Mouse (Mus musculus) lung, postnatal 0 days (tissue): ENCODE results near the gene Zfp658. TPM values are rescaled to one million over a fixed set of nuclear protein-coding genes. Genes with fewer than 3 reads are reported as not detected.
A peak's percentile ranks its signal among the peaks of the same experiment; 100 is the strongest.

ENCODE experiments used
- ATAC-seq: fragments of 200-750 bp; cut with Nextera tagmentation; 2 replicates; pipeline ENCODE4 v1.8.0; 2017; ENCODE audit warnings: moderate library complexity
- DNase-seq: peaks from one replicate; pipeline ENCODE4 v3.0.0-alpha.2; 2016; ENCODE audit warnings: low spot score
- H3K27ac ChIP-seq: fragments of 300-500 bp; sonication (generic); 2 replicates; pipeline ENCODE4 v1.5.1; 2014; ENCODE audit warnings: antibody characterized with exemption, mild to moderate bottlenecking, low read length, mixed read lengths
- H3K27me3 ChIP-seq: fragments of 300-500 bp; sonication (generic); replicated peaks from 2 replicates; pipeline ENCODE4 v1.6.1; 2014; ENCODE audit warnings: low read length, mixed read lengths; ENCODE audit not compliant: insufficient read depth
- H3K36me3 ChIP-seq: fragments of 300-500 bp; sonication (generic); 2 replicates; pipeline ENCODE4 v1.6.1; 2014; ENCODE audit warnings: low read length, mixed read lengths; ENCODE audit not compliant: insufficient read depth
- H3K4me1 ChIP-seq: fragments of 300-500 bp; sonication (generic); 2 replicates; pipeline ENCODE4 v1.6.1; 2014; ENCODE audit warnings: antibody characterized with exemption, low read depth, low read length, mixed read lengths; ENCODE audit not compliant: insufficient read depth
- H3K4me2 ChIP-seq: fragments of 300-500 bp; sonication (generic); replicated peaks from 2 replicates; pipeline ENCODE4 v1.6.1; 2014; ENCODE audit warnings: low read depth, mild to moderate bottlenecking, low read length, moderate library complexity, mixed read lengths
- H3K4me3 ChIP-seq: fragments of 300-500 bp; sonication (generic); 2 replicates; pipeline ENCODE4 v1.5.1; 2014; ENCODE audit warnings: low read depth, low read length
- H3K9ac ChIP-seq: fragments of 300-500 bp; sonication (generic); replicated peaks from 2 replicates; pipeline ENCODE4 v1.6.1; 2014; ENCODE audit warnings: low read depth, mild to moderate bottlenecking
- H3K9me3 ChIP-seq: fragments of 300-500 bp; sonication (generic); 2 replicates; pipeline ENCODE4 v1.6.1; 2016; ENCODE audit warnings: low read length, mixed read lengths
- CTCF ChIP-seq: IDR thresholded peaks from 2 replicates; pipeline ENCODE4 v1.5.1; 2016; ENCODE audit warnings: antibody characterized with exemption, mild to moderate bottlenecking
- EP300 ChIP-seq: IDR thresholded peaks from 2 replicates; pipeline ENCODE4 v1.6.1; 2016; ENCODE audit warnings: antibody characterized with exemption, mild to moderate bottlenecking, control low read depth
- WGBS: fragments of 180-500 bp; shearing (Covaris S2); extraction: QIAGEN DNeasy Blood & Tissue Kit; methylation state at CpG from one replicate; pipeline ENCODE4 v1.1.7; 2014; 5-methylcytosine and 5-hydroxymethylcytosine counted together
- polyA plus RNA-seq: library from polyadenylated mRNA; unstranded; fragments of >200 nt; fragmentation: Nextera tagmentation; extraction: Ambion mirVana; gene quantifications from 2 replicates; pipeline ENCODE4 v1.2.1, GENCODE M21; 2015

The Zfp658 gene
- 1.7 and 1.8 TPM in 2 replicates for polyA plus RNA-seq

- H3K27ac ChIP-seq: peak within 1 kb of the TSS; percentile 81
- peak within 1 kb of the TSS; percentile 82 for H3K4me2 ChIP-seq
- H3K27me3 ChIP-seq: no peaks in the 10 kb centered on the region
- no peak for TF ChIP-seq EP300
- peak; percentile 33 for TF ChIP-seq CTCF
- H3K4me3 ChIP-seq: peak within 1 kb of the TSS; percentile 63
- ATAC-seq (peak; percentile 92), DNase-seq (peak; percentile 96)
- under 1% methylated on average over 27 of the region's 27 CpGs for WGBS
- H3K9ac ChIP-seq: peak within 1 kb of the TSS; percentile 70
- H3K9me3 ChIP-seq: no peaks in the 10 kb centered on the region
- peaks cover 7% of the 10 kb centered on the region; the same call in 1 of the 2 replicates for H3K36me3 ChIP-seq
- H3K4me1 ChIP-seq: peaks cover 4% of the 10 kb centered on the region; the same call in 1 of the 2 replicates
These were observed at the start of gene Zfp658 for GRCm38 (mm10) chr7:43562006-43562633. TSS of gene Zfp658 (plus strand) at chr7:43562256.

GRCm38 (mm10) chr7:43512519-43512918 is 49.5 kb upstream of the Zfp658 start:
- no peak for ATAC-seq
- no peaks in the 10 kb centered on the region for H3K9me3 ChIP-seq
- H3K4me2 ChIP-seq: no peak overlapping the region
- TF ChIP-seq EP300 (no peak), CTCF (no peak)
- no peak overlapping the region for H3K27ac ChIP-seq
- WGBS: 77% methylated on average over 4 of the region's 4 CpGs
- H3K4me1 ChIP-seq: no peaks in the 10 kb centered on the region
- no peaks in the 10 kb centered on the region for H3K36me3 ChIP-seq
- no peak for DNase-seq
- H3K4me3 ChIP-seq: no peak overlapping the region
- H3K9ac ChIP-seq: no peak overlapping the region
- H3K27me3 ChIP-seq: no peaks in the 10 kb centered on the region

GRCm38 (mm10) chr7:43515076-43515475 is 47.0 kb upstream of the Zfp658 start:
- TF ChIP-seq CTCF (no peak), EP300 (no peak)
- Histone ChIP-seq H3K4me2 (no peak overlapping the region), H3K9me3 (no peaks in the 10 kb centered on the region), H3K36me3 (no peaks in the 10 kb centered on the region), H3K9ac (no peak overlapping the region), H3K4me1 (no peaks in the 10 kb centered on the region), H3K4me3 (no peak overlapping the region), H3K27ac (no peak overlapping the region), H3K27me3 (no peaks in the 10 kb centered on the region)
- no peak for DNase-seq
- ATAC-seq: no peak
- WGBS: 67% methylated on average over 5 of the region's 5 CpGs

- no peak for TF ChIP-seq EP300
- TF ChIP-seq CTCF: no peak
- H3K9ac ChIP-seq: no peak overlapping the region
- 80% methylated on average over 15 of the region's 15 CpGs for WGBS
- no peaks in the 10 kb centered on the region for H3K4me1 ChIP-seq
- DNase-seq (no peak), ATAC-seq (no peak)
- H3K27me3 ChIP-seq: no peaks in the 10 kb centered on the region
- H3K4me3 ChIP-seq: no peak overlapping the region
- no peaks in the 10 kb centered on the region for H3K36me3 ChIP-seq
- H3K9me3 ChIP-seq: no peaks in the 10 kb centered on the region
- H3K4me2 ChIP-seq: no peak overlapping the region
- H3K27ac ChIP-seq: no peak overlapping the region
These were observed 43.7 kb upstream of the Zfp658 start for GRCm38 (mm10) chr7:43518341-43518740.

GRCm38 (mm10) chr7:43522776-43523175 is 39.3 kb upstream of the Zfp658 start:
- no peak for ATAC-seq
- no peaks in the 10 kb centered on the region for H3K9me3 ChIP-seq
- no peak overlapping the region for H3K9ac ChIP-seq
- no peak overlapping the region for H3K4me3 ChIP-seq
- H3K36me3 ChIP-seq: no peaks in the 10 kb centered on the region
- DNase-seq: no peak
- TF ChIP-seq EP300 (no peak), CTCF (no peak)
- H3K4me1 ChIP-seq: no peaks in the 10 kb centered on the region
- H3K27me3 ChIP-seq: no peaks in the 10 kb centered on the region
- 85% methylated on average over 2 of the region's 2 CpGs for WGBS
- H3K27ac ChIP-seq: no peak overlapping the region
- no peak overlapping the region for H3K4me2 ChIP-seq

- no peaks in the 10 kb centered on the region for H3K27me3 ChIP-seq
- H3K4me3 ChIP-seq: no peak overlapping the region
- peak; percentile 35 for TF ChIP-seq CTCF
- TF ChIP-seq EP300: no peak
- no peak overlapping the region for H3K27ac ChIP-seq
- ATAC-seq: no peak
- no peak overlapping the region for H3K9ac ChIP-seq
- H3K9me3 ChIP-seq: no peaks in the 10 kb centered on the region
- no peak for DNase-seq
- no peaks in the 10 kb centered on the region for H3K36me3 ChIP-seq
- H3K4me2 ChIP-seq: no peak overlapping the region
- 44% methylated on average over 3 of the region's 3 CpGs for WGBS
- no peaks in the 10 kb centered on the region for H3K4me1 ChIP-seq
These were observed 36.7 kb upstream of the Zfp658 start for GRCm38 (mm10) chr7:43525313-43525712.
